Mouse (Mus musculus) liver, embryonic 14.5 days (tissue): ENCODE data around the gene Prdm16.

Experiments used
- CTCF ChIP-seq: IDR thresholded peaks from 2 replicates; pipeline ENCODE4 v1.5.1; 2016; ENCODE audit warnings: antibody characterized with exemption, low read depth, control low read depth
- EP300 ChIP-seq: IDR thresholded peaks from 2 replicates; pipeline ENCODE4 v1.6.1; 2016; ENCODE audit warnings: antibody characterized with exemption, low read depth

GRCm38 (mm10) chr4:154512518-154513090, 124.1 kb downstream of the Prdm16 start:
- TF ChIP-seq EP300 (no peak), CTCF (no peak)
